7 mouse cellular contexts compared by ENCODE assay signal in the genomic region with DNA sequence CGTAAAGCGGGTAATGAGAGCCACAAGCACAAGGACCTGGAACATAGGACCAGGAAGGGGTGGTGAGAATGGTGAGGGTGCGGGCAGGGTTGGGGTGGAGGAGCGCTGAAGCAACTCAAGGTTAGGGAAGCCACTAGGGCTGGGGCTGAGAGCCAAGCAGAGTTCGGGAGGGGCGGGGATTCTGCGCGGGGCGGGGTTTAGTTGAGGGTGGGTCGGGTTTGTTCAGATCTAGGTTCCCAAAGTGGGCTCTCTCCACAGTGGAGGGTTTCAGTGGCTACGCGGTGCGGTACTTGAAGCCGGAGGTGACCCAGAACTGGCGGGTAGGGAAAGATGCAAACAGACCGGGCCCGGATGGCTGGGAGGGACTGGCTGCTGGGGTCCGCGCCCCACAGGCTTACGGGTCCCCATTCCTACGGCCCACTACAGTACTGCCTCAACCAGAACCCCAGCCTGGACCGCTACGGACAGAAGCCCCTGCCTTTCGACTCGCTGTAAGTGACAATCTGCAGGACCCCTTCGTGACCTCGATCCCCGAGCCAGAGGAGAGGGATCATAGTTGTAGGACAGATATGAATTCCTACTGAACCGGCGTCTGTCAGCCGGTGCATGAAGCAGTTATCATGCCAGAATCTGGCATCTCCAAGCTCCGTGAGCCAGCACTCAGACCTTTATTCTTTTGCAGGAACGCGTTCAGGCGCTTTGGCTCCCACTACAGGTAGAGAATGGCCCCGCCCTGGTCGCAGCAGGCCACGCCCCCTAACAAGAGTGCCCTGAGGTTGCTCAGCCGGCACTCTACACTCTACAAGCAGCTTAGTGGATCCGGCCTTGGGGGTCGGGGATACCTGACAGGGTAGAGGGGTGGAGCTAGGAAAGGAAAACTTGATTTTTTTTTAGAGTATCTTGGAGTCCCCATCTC. TPM values are rescaled to one million over a fixed set of nuclear protein-coding genes. Genes with fewer than 3 reads are reported as not detected.
DNase-seq lines count a peak whose midpoint lies in the region; ATAC-seq and TF ChIP-seq lines count a peak whose summit lies in the region.

No protein-coding gene starts in this region.

- H3K4me1 ChIP-seq in forebrain, embryonic 10.5 days: peaks cover 27% of the 10 kb centered on the region
- peaks cover 10% of the 10 kb centered on the region for H3K4me1 ChIP-seq in hindbrain, embryonic 16.5 days (ENCODE audit: control insufficient read depth, insufficient read depth, low read depth, low read length)
- H3K4me1 ChIP-seq in liver, embryonic 12.5 days: peaks cover 13% of the 10 kb centered on the region
- H3K4me1 ChIP-seq in stomach, embryonic 14.5 days (ENCODE audit: control insufficient read depth, insufficient read depth, low read length): peaks cover 9% of the 10 kb centered on the region; the same call in 1 of the 2 replicates

- H3K27me3 ChIP-seq in Patski: no peaks in the 10 kb centered on the region
- peaks cover 41% of the 10 kb centered on the region for H3K27me3 ChIP-seq in forebrain, embryonic 10.5 days (ENCODE audit: poor library complexity, severe bottlenecking)
- no peaks in the 10 kb centered on the region for H3K27me3 ChIP-seq in hindbrain, embryonic 16.5 days (replicated peaks; ENCODE audit: control insufficient read depth, insufficient read depth, low read length)
- H3K27me3 ChIP-seq in liver, embryonic 12.5 days (replicated peaks): peaks cover 58% of the 10 kb centered on the region
- H3K27me3 ChIP-seq in stomach, embryonic 14.5 days (ENCODE audit: control insufficient read depth, insufficient read depth, low read length): no peaks in the 10 kb centered on the region

- ATAC-seq in Patski: peak; percentile 38
- peak; percentile 76 for ATAC-seq in hindbrain, embryonic 16.5 days
- ATAC-seq in liver, embryonic 12.5 days: peak; percentile 67
- peak; percentile 57; the same call in 1 of the 2 replicates for ATAC-seq in monocyte, adult 5-6 weeks (replicated peaks; ENCODE audit: insufficient number of reproducible peaks, low FRiP score, low TSS enrichment, poor library complexity, severe bottlenecking)
- ATAC-seq in stomach, embryonic 14.5 days (ENCODE audit: insufficient number of reproducible peaks, insufficient read depth, low FRiP score, low read depth): peak; percentile 81

- no peak for TF ChIP-seq CTCF in Patski (IDR thresholded peaks at IDR 0.05)
- TF ChIP-seq CTCF in brain, embryonic 14.5 days (IDR thresholded peaks at IDR 0.05; ENCODE audit: borderline replicate concordance, extremely low read depth, insufficient read depth, insufficient read length): peak; percentile 36; the same call in 1 of the 2 replicates

- H3K4me3 ChIP-seq in forebrain, embryonic 10.5 days: peak overlapping the region; percentile 56
- peak overlapping the region; percentile 52 for H3K4me3 ChIP-seq in hindbrain, embryonic 16.5 days (ENCODE audit: low read length)
- peak overlapping the region; percentile 50 for H3K4me3 ChIP-seq in liver, embryonic 12.5 days
- H3K4me3 ChIP-seq in stomach, embryonic 14.5 days (ENCODE audit: low read depth, low read length): peak overlapping the region; percentile 36

- H3K4me2 ChIP-seq in hindbrain, embryonic 16.5 days (ENCODE audit: low read length): peak overlapping the region; percentile 94
- peak overlapping the region; percentile 76 for H3K4me2 ChIP-seq in liver, embryonic 12.5 days
- peak overlapping the region; percentile 96 for H3K4me2 ChIP-seq in stomach, embryonic 14.5 days (replicated peaks; ENCODE audit: low read depth, low read length)

- in situ Hi-C loops in Patski (cut with MboI; ENCODE audit: low pct_unique_long_range_greater_than_20kb): no loop called here

- no peak for TF ChIP-seq POLR2A in brain, embryonic 14.5 days (IDR thresholded peaks at IDR 0.05; ENCODE audit: borderline replicate concordance, extremely low read depth, insufficient read depth, insufficient read length, poor library complexity, severe bottlenecking)

- 2% methylated on average over 41 of the region's 41 CpGs for WGBS in forebrain, embryonic 10.5 days
- 2% methylated on average over 41 of the region's 41 CpGs for WGBS in hindbrain, embryonic 16.5 days
- 3% methylated on average over 41 of the region's 41 CpGs for WGBS in liver, embryonic 12.5 days (ENCODE audit: insufficient replicate concordance)
- 2% methylated on average over 41 of the region's 41 CpGs for WGBS in stomach, embryonic 14.5 days

- H3K9ac ChIP-seq in hindbrain, embryonic 16.5 days (ENCODE audit: low read depth, low read length): peak overlapping the region; percentile 70
- H3K9ac ChIP-seq in liver, embryonic 12.5 days: peak overlapping the region; percentile 46; the same call in 1 of the 2 replicates
- H3K9ac ChIP-seq in stomach, embryonic 14.5 days (replicated peaks; ENCODE audit: low read depth, low read length): peak overlapping the region; percentile 30; the same call in 1 of the 2 replicates

- H3K36me3 ChIP-seq in forebrain, embryonic 10.5 days (replicated peaks): peaks cover 21% of the 10 kb centered on the region
- H3K36me3 ChIP-seq in hindbrain, embryonic 16.5 days (ENCODE audit: control insufficient read depth, insufficient read depth, low read length): peaks cover 3% of the 10 kb centered on the region; the same call in 1 of the 2 replicates
- peaks cover 8% of the 10 kb centered on the region for H3K36me3 ChIP-seq in liver, embryonic 12.5 days
- peaks cover 14% of the 10 kb centered on the region for H3K36me3 ChIP-seq in stomach, embryonic 14.5 days (ENCODE audit: control insufficient read depth, insufficient read depth, low read length)

- POLR2A ChIA-PET in Patski (lab: Charles Lee): no interaction called here

- H3K27ac ChIP-seq in forebrain, embryonic 10.5 days: 0 out of 2 replicates have a peak overlapping the region, but pooled peaks have one; percentile 40
- H3K27ac ChIP-seq in hindbrain, embryonic 16.5 days (ENCODE audit: low read depth, low read length): peak overlapping the region; percentile 36
- H3K27ac ChIP-seq in liver, embryonic 12.5 days: no peak overlapping the region
- no peak overlapping the region for H3K27ac ChIP-seq in stomach, embryonic 14.5 days (ENCODE audit: low read length)

- DNase-seq in Patski (ENCODE audit: low read depth, low spot score): no peak
- peak; percentile 67 for DNase-seq in brain, embryonic 14.5 days (ENCODE audit: low read depth)
- DNase-seq in forebrain, embryonic 10.5 days (ENCODE audit: extremely low spot score, low spot score): peak; percentile 43

- CTCF ChIA-PET in Patski (lab: Charles Lee): no interaction called here

- no peaks in the 10 kb centered on the region for H3K9me3 ChIP-seq in forebrain, embryonic 10.5 days
- H3K9me3 ChIP-seq in hindbrain, embryonic 16.5 days (ENCODE audit: control insufficient read depth, low read length): peaks cover 4% of the 10 kb centered on the region; the same call in 1 of the 2 replicates
- H3K9me3 ChIP-seq in liver, embryonic 12.5 days (replicated peaks): no peaks in the 10 kb centered on the region
- H3K9me3 ChIP-seq in stomach, embryonic 14.5 days (ENCODE audit: control insufficient read depth, low read depth, low read length): no peaks in the 10 kb centered on the region

RNA-seq across cellular contexts. Expression of a gene that starts 10.1 kb away (rescaled TPM):
- not detected for polyA plus RNA-seq in Patski (2021)
- polyA plus RNA-seq in brain, embryonic 14.5 days (2012; rRNA removed): 0.83 and 1.7 TPM in 2 replicates
- not detected in 2 replicates for polyA plus RNA-seq in forebrain, embryonic 10.5 days (2016; fragmentation: Nextera tagmentation; extraction: Ambion mirVana)
- 3.5 and 6.6 TPM in 2 replicates for polyA plus RNA-seq in hindbrain, embryonic 16.5 days (2015; fragmentation: Nextera tagmentation; extraction: Ambion mirVana)
- not detected in 2 replicates for polyA plus RNA-seq in liver, embryonic 12.5 days (2016; fragmentation: Nextera tagmentation; extraction: Ambion mirVana)
- total RNA-seq in monocyte, adult 5-6 weeks (2017): 2.5 TPM in 1 of 3 replicates, not detected in the others
- not detected in 2 replicates for polyA plus RNA-seq in stomach, embryonic 14.5 days (2014; fragmentation: Nextera tagmentation; extraction: Ambion mirVana)

RNA-seq across cellular contexts. Expression of a gene that starts 11.3 kb away (rescaled TPM):
- polyA plus RNA-seq in Patski (2021): 12.3 TPM
- 25.9 and 33.4 TPM in 2 replicates for polyA plus RNA-seq in brain, embryonic 14.5 days (2012; rRNA removed)
- polyA plus RNA-seq in forebrain, embryonic 10.5 days (2016; fragmentation: Nextera tagmentation; extraction: Ambion mirVana): 10.6 and 10.7 TPM in 2 replicates
- polyA plus RNA-seq in hindbrain, embryonic 16.5 days (2015; fragmentation: Nextera tagmentation; extraction: Ambion mirVana): 12.1 and 15.8 TPM in 2 replicates
- polyA plus RNA-seq in liver, embryonic 12.5 days (2016; fragmentation: Nextera tagmentation; extraction: Ambion mirVana): 2.2 and 2.3 TPM in 2 replicates
- 3.3 to 4.7 TPM (median 4.3 TPM) in 3 replicates for total RNA-seq in monocyte, adult 5-6 weeks (2017)
- 7.4 and 8.3 TPM in 2 replicates for polyA plus RNA-seq in stomach, embryonic 14.5 days (2014; fragmentation: Nextera tagmentation; extraction: Ambion mirVana)

RNA-seq across cellular contexts. Expression of a gene that starts 11.6 kb away (rescaled TPM):
- polyA plus RNA-seq in Patski (2021): 37.8 TPM
- polyA plus RNA-seq in brain, embryonic 14.5 days (2012; rRNA removed): 39.3 and 54.8 TPM in 2 replicates
- polyA plus RNA-seq in forebrain, embryonic 10.5 days (2016; fragmentation: Nextera tagmentation; extraction: Ambion mirVana): 50.5 and 53.1 TPM in 2 replicates
- polyA plus RNA-seq in hindbrain, embryonic 16.5 days (2015; fragmentation: Nextera tagmentation; extraction: Ambion mirVana): 35.7 and 39.8 TPM in 2 replicates
- polyA plus RNA-seq in liver, embryonic 12.5 days (2016; fragmentation: Nextera tagmentation; extraction: Ambion mirVana): 15.4 and 15.9 TPM in 2 replicates
- 19.0 to 30.5 TPM (median 26.8 TPM) in 3 replicates for total RNA-seq in monocyte, adult 5-6 weeks (2017)
- 38.0 and 44.2 TPM in 2 replicates for polyA plus RNA-seq in stomach, embryonic 14.5 days (2014; fragmentation: Nextera tagmentation; extraction: Ambion mirVana)

RNA-seq across cellular contexts. Expression of a gene that starts 14.1 kb away (rescaled TPM):
- 0.15 TPM for polyA plus RNA-seq in Patski (2021)
- polyA plus RNA-seq in brain, embryonic 14.5 days (2012; rRNA removed): 0.35 and 0.53 TPM in 2 replicates
- 0.14 and 0.25 TPM in 2 replicates for polyA plus RNA-seq in forebrain, embryonic 10.5 days (2016; fragmentation: Nextera tagmentation; extraction: Ambion mirVana)
- polyA plus RNA-seq in hindbrain, embryonic 16.5 days (2015; fragmentation: Nextera tagmentation; extraction: Ambion mirVana): 0.25 and 0.69 TPM in 2 replicates
- polyA plus RNA-seq in liver, embryonic 12.5 days (2016; fragmentation: Nextera tagmentation; extraction: Ambion mirVana): not detected in 2 replicates
- 0.11 TPM in 1 of 3 replicates, not detected in the others for total RNA-seq in monocyte, adult 5-6 weeks (2017)
- polyA plus RNA-seq in stomach, embryonic 14.5 days (2014; fragmentation: Nextera tagmentation; extraction: Ambion mirVana): 0.04 and 0.71 TPM in 2 replicates

RNA-seq across cellular contexts. Expression of a gene that starts 31.6 kb away (rescaled TPM):
- 8.1 TPM for polyA plus RNA-seq in Patski (2021)
- polyA plus RNA-seq in brain, embryonic 14.5 days (2012; rRNA removed): 20.7 and 34.4 TPM in 2 replicates
- polyA plus RNA-seq in forebrain, embryonic 10.5 days (2016; fragmentation: Nextera tagmentation; extraction: Ambion mirVana): 11.1 TPM in 2 replicates
- 15.7 and 18.4 TPM in 2 replicates for polyA plus RNA-seq in hindbrain, embryonic 16.5 days (2015; fragmentation: Nextera tagmentation; extraction: Ambion mirVana)
- polyA plus RNA-seq in liver, embryonic 12.5 days (2016; fragmentation: Nextera tagmentation; extraction: Ambion mirVana): 2.9 TPM in 2 replicates
- total RNA-seq in monocyte, adult 5-6 weeks (2017): not detected in 3 replicates
- 21.5 and 22.0 TPM in 2 replicates for polyA plus RNA-seq in stomach, embryonic 14.5 days (2014; fragmentation: Nextera tagmentation; extraction: Ambion mirVana)

Comparison
In these comparisons a context has a peak if more than half of its experiments do, and no peak if none do; other contexts are left out.
1. H3K27ac ChIP-seq: peak in forebrain, embryonic 10.5 days (single experiment) and hindbrain, embryonic 16.5 days (single experiment); none in liver, embryonic 12.5 days (single experiment) and stomach, embryonic 14.5 days (single experiment).
2. Peak in every context shown above with its lines, with median percentiles within 50 percentile points of each other: ATAC-seq, H3K4me3 ChIP-seq, H3K4me2 ChIP-seq and H3K9ac ChIP-seq.